Mouse (Mus musculus) cerebellum, adult 18-20 months (tissue): ENCODE data around the gene Xndc1.
"Not testable (repeated sequence)": the region's sequence is repeated elsewhere in the genome, so short reads cannot be mapped to it uniquely, and the experiment has no call there.

Experiments
- DNase-seq, 2 experiments: peaks; one replicate each; pipeline ENCODE4 v3.0.0; 2021

Gene Xndc1

DNA sequence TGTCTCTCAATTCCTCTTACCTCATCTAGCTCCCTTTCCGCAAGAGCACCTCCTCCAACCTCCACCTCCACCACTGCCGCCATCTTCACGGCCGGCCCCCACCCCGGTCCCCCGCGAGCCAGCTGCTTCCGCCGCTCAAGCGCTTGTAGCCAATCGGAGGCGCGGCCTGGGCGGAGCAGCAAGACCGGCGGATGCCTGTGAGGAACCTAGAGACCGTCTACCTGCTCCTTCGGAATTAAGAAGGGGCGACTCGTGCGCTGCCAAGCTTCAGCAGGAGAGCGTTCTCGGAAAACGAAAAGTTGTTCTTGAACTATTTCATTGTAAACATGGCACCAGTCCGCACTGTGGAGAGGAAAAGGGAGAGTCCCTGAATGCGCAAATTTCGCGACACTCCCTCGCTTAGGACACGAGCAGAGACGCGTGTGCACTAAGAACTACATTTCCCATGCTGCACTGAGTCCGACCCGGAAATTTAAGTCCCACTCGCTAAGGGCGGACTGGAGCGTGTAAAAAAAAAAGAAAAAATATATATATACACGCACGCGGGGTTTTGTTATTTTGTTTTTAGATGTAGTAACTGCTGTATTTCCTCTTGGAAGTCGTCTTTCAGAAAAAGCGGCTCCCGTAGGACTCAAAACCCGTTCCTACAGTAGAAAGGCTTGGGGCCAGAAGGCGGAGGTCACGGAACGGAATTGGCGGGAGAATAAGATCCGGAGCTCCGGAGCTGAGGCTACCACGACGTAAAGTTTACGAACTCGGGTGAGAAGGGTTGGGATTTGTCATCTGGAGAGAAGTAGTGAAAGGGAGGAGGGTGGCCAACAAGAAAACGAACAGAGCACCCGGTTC, at the start of gene Xndc1, which contains the start of the genes Rnf121 and Xntrpc:
Gene Xndc1 (plus strand): TSS at position 466 of the 846 bp plus-strand sequence.
Gene Rnf121 (minus strand): TSS at position 424 of the 846 bp plus-strand sequence.
Gene Xntrpc (plus strand): TSS at position 668 of the 846 bp plus-strand sequence.
- peak; percentile 93 to 96 for DNase-seq

DNA sequence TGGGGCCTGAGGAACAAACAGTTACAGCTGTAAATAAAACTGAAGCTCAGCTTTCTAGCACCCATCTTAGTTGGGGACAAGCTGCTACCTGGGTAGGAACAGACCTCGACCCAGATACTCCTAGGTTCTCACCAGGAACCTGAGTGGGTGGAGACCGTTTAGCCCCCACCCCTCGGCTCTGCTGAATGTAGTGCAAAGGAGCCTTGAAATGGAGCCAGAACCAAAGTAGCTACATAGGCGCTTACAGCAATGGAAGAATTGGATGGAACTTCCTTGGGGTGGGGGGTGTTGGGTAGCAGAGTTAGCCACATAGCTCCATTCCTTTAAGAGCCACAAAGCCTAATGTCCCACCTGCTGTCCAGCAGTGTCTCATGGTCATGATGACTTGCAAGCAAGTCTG, 48.4 kb upstream of the Xndc1 start:
- DNase-seq, result no peak

DNA sequence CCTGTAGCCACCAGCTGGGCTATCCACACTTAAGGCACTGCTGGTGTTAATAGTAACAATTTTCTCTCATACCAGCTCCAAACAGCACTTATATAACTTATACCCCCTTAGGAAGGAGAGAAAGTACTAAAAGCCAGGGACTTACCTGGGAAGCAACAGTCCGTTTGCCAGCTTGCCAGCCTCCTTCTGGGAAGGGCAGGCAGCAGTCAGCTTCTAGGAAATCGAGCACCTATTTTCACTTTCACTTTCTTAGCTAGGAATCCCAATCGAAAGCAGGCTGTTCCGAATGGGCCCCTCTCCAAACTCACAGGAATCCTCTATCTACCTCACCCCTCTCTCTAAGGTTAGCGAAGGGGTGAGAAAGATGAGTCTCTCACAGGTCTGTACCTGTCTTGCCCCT, 47.9 kb upstream of the Xndc1 start:
- no peak for DNase-seq

GRCm38 (mm10) chr7:102018034-102018433, 47.3 kb upstream of the Xndc1 start:
- peak in 1 of 2 experiments; percentile 33 for DNase-seq

GRCm38 (mm10) chr7:102018590-102018989, 46.7 kb upstream of the Xndc1 start, which contains the start of gene Il18bp:
Gene Il18bp (minus strand): TSS chr7:102018690.
- no peak for DNase-seq

- DNase-seq, result no peak
Measured at GRCm38 (mm10) chr7:102019362-102019761, 45.9 kb upstream of the Xndc1 start.

DNA sequence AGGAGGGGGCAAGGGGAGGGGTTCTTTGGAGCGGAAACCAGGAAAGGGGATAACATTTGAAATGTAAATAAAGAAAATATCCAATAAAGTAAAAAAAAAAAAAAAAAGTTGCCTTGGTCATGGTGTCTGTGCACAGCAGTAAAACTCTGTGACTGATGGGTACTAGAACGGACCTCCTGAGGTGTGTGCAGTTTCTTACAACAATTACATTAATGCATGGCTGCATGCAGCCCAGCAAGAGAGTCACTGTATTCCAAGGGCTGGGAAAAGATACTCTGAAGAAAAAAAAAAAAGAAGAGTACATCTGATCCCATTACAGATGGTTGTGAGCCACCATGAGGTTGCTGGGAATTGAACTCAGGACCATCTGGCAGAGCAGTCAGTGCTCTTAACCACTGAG, 44.4 kb upstream of the Xndc1 start:
- not testable (repeated sequence) for DNase-seq

- no peak for DNase-seq
Measured at GRCm38 (mm10) chr7:102023821-102024220, 41.5 kb upstream of the Xndc1 start.

DNA sequence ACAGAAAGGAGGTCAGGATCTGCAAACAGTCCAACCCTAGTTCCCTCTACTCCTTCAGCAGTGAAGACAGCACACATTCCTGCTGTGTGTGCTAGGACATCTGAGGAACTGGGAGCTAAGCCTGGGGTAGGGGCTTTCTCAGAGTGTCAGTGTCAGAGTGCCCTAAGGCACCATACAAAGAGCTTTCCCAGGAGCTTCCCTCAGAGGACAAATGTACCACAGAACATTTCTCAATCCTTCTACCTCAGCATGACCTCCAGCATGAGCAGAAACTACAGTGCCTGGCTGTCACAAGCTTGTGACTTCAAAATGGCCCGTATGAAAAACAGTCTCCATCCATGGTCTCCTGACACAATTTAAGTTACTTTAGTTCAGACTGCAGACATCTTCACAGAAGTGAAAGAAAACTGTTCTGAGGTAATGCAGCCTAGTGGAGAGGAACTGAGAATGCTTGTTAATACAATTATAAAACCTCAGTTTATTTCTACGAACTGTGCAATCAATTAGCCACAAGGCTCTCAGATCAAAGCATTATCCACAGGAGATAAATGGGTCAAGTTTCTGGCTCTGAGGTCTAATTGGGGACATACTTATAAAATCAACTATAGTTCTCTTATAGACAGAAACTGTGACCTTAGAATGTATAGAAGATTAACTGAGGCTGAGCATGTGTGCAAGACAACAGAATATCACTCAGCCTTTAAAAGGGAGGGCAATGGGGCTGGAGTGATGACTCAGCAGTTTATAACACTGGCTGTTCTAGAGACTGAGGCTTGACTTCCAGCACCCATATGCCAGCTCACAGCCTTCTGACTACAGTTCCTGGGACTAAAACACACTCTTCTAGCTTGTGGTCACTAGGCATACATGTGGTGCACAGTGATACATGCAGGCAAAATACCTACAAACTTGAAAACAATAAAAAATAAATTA, 39.9 kb upstream of the Xndc1 start:
- no peak for DNase-seq

DNA sequence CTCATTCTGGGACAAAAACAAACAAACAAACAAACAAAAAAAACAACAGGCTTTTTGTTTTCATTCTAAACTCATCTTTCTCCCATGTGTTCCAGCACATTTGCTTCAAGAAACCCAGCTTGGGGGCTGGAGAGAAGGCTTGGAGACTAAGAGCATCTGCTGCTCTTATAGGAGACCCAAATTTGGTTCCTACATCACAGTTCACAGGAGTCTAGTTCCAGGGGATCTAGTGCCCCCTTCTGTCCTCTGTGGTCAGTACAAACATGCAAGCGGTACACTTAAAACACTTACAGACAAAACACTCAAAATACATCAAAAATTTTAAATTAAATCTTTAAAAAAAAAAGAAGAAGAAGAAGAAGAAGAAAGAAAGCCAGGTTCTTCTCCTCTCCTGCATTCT, 30.4 kb upstream of the Xndc1 start:
- DNase-seq, result peak; percentile 34 to 36

DNA sequence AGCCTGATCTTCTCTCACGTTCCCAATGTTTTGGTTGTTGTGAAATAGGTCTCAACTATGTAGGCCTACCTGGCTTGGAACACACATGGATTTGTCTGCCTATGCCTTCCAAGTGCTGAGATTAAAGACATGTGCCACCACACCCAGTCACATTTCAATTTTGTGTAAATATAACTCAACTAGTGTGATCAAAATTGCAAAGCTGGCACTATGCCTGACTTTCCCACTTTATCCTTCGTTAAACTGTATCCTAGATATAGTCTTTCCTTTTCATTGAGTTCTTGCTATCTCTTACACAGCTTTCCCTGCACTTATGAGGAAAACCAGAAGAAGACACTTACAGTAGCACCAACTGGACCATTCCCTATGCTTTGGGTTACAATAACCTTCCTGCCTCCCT, 29.8 kb upstream of the Xndc1 start:
- DNase-seq, result no peak

DNA sequence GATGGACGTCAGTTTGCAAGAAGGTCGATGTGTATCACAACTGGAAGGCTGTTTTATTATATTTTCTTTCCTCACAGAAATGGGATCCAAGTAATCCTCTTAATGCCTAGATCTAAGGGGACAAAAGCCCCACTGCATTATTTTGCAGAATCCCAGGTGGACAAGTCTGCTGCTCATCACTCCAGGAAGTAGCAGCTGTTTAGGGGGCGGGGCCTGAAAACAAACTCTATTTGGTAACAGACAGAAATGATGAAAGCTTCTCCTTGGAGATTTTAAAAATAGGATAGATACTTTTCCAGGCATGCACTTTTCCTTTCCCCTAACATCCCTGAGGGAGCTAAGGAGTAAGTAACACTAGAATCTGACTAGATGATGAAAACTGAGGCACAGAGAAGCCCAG, 28.0 kb upstream of the Xndc1 start:
- no peak for DNase-seq

- DNase-seq, result no peak
Measured at GRCm38 (mm10) chr7:102042314-102042713, 23.0 kb upstream of the Xndc1 start.

DNA sequence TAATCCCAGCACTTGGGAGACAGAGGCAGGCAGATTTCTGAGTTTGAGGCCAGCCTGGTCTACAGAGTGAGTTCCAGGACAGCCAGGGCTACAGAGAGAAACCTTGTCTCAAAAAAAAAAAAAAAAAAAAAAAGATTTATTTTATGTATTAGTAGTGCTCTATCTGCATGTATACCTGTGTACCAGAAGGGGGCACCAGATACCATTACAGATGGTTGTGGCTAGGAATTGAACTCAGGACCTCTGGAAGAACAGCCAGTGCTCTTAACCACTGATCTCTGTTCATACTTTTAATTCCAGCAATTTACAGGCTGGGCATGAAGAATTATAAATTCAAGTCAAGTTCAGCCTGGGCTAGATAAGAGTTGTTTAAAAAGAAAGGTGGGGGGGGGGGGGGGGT, 16.8 kb upstream of the Xndc1 start:
- not testable (repeated sequence) for DNase-seq

- no peak for DNase-seq
Measured at GRCm38 (mm10) chr7:102061353-102061752, 4.0 kb upstream of the Xndc1 start.

DNA sequence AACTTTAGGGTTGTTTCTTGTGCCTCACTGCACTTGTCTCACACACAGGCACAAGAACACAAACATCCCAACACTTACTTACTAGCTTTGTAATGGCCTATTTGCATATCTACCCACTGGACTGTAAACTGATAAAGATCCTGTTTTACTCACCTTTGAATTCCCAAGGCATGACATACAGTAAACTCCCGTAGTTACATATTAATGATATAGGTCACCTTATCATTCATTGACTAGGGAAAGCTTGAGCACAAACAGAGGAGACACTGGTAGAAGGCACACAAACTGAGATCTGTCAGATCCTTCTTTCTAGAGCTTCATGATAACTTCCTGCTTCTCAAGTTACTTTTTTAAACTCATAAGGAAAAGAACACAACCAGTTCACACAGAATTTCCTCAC, 3.1 kb upstream of the Xndc1 start:
- no peak for DNase-seq

DNA sequence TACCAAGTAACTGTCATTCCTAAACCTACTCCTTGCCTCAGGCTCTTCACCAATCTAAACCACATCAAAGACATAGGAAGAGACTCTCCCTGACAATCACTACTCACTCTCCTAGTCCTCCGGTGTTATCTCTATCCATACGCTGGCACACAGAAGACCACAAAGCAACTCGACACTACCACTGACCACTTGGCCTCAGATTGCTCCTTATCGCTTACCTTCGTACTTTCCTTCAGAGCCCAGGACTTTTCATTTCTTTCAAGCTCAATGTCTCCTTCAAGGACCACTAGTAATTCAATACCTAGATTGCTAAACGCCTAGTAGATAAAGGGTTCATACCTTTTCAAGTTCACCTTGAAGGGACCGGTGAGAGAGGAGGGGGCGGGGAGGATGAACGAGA, 1.4 kb upstream of the Xndc1 start:
- no peak for DNase-seq

GRCm38 (mm10) chr7:102064655-102065045, 661 bp upstream of the Xndc1 start:
- no peak for DNase-seq

GRCm38 (mm10) chr7:102066363-102066762, 1.1 kb downstream of the Xndc1 start:
- DNase-seq, result no peak

DNA sequence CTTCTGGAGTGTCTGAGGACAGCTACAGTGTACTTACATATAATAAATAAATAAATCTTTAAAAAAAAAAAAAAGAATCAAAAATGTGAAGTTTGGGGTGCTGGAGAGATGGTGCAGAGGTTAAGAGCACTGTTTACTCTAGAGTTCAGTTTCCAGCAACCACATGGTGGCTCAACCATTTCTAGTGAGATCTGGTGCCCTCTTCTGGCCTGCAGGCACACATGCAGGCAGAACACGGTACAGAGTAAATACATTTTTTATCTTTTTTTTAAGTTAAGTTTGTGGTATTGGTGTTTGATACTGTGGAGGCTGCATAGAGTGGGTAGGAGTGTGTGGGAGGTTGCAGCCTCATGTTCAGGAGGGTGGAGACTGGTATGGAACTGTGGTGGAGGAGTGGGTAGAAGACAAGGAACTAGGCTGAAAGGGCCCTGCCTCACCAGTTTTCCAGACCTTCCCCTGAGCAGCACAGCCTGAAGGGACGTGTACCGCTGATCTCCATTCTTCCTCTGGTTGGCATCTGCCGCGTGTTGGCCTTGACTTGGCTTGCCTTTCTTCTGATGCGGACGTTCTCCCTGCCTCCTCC, 11.5 kb downstream of the Xndc1 start:
- peak in 1 of 2 experiments; percentile 28 for DNase-seq

DNA sequence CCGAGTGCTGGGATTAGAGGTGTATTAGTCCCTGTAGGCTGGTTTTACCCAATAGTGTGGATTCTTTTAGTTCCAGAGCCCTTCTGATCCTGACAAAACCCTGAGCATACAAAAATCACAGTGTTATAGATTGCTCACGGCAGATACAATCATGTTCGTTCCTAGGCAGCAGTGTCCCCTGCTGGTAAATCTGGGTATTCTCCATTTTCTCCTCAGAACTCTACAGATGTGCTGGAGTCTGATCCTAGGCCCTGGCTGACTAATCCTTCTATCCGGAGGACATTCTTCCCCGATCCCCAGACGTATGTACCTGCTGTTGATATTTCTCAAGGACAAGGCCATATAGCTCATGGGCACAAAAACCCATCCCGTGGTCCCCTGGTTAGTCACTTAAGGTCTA, 13.2 kb downstream of the Xndc1 start:
- peak; percentile 32 to 47 for DNase-seq

DNA sequence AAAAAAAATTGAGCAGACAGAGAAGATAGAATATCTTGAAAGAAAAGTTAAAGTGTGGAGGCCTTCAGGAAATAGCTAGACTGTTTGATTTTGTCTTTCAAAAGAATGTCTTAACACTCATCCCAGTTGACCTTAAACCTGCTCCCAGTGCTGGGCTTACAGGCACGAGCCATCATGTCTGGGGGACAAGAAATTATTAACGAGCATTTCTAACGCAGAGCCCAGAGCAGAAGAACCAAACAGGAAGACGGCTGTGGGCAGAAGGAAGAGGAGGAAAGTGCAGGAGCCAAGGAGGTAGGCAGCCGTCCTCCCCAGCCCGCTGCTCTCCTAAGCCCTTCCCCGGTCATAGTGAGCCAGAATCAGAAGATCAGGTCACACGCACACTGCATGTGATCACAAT, 15.0 kb downstream of the Xndc1 start:
- DNase-seq, result no peak

DNA sequence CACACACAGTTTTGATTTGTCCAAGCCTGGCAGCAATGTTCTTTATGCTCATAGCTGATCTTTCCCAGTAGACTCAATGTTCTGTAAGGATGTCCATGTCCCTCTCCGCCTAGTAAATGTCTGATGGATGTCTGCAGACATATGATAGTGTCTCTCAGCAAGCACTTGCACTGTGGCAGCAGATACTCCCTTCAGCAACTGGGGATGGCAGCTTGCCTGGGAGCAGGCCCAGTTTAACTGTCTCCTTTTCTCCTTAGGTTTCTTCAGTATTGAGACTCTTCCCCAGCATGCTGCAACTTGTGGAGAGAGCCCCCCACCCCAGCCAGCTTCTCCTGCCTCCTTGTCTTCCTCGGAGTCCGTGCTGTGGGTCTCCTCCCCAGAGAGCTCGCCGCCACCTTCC, 16.5 kb downstream of the Xndc1 start:
- DNase-seq, result no peak
